Mouse (Mus musculus) MEL (cell line): ENCODE measurements at regions not wholly inside any gene's neighbourhood (a gene's known extent, or its start where the extent isn't known, plus 50 kb on each side); places are given as distances from the start of the nearest gene placed in this dataset.

Experiments used
- DNase-seq: peaks from one replicate; pipeline ENCODE4 v3.0.0; 2011; ENCODE audit warnings: low read depth, low spot score
- H3K27ac ChIP-seq: 2 replicates; pipeline ENCODE4 v1.5.1; 2012; ENCODE audit warnings: low read depth, mild to moderate bottlenecking, control low read depth, low read length, moderate library complexity; ENCODE audit not compliant: control insufficient read depth
- H3K27me3 ChIP-seq, 2 experiments: fragments of 150-350 bp in 1 of 2; sonication (generic) in 1 of 2; 2 replicates each; pipeline ENCODE4 v1.6.1; 2012; ENCODE audit warnings: low read length in 2 of 2, mild to moderate bottlenecking in 2 of 2, improper control_type of control experiment in 1 of 2, moderate library complexity in 1 of 2; ENCODE audit not compliant: insufficient read depth in 2 of 2, control insufficient read depth in 1 of 2
- H3K36me3 ChIP-seq, 2 experiments: 2 replicates each; pipeline ENCODE4 v1.6.1; 2012 to 2014; ENCODE audit warnings: low read length in 2 of 2, improper control_type of control experiment in 1 of 2, inconsistent platforms in 1 of 2, mild to moderate bottlenecking in 1 of 2; ENCODE audit not compliant: insufficient read depth in 2 of 2, control insufficient read depth in 1 of 2
- H3K4me1 ChIP-seq, 2 experiments: fragments of 150-350 bp in 1 of 2; sonication (generic) in 1 of 2; 2 replicates each; pipeline ENCODE4 v1.6.1; 2012; ENCODE audit warnings: low read length in 2 of 2, improper control_type of control experiment in 1 of 2, mild to moderate bottlenecking in 1 of 2; ENCODE audit not compliant: insufficient read depth in 2 of 2, control insufficient read depth in 1 of 2
- H3K4me3 ChIP-seq, 2 experiments: fragments of 150-350 bp in 1 of 2; sonication (generic) in 1 of 2; 2 replicates each; pipeline ENCODE4 v1.5.1; 2012; ENCODE audit warnings: low read depth in 2 of 2, low read length in 2 of 2, mild to moderate bottlenecking in 2 of 2, moderate library complexity in 2 of 2, control low read depth in 1 of 2, improper control_type of control experiment in 1 of 2; ENCODE audit not compliant: control insufficient read depth in 1 of 2, insufficient read depth in 1 of 2
- H3K79me2 ChIP-seq: 2 replicates; pipeline ENCODE4 v1.6.1; 2012; ENCODE audit warnings: mild to moderate bottlenecking, low read length, moderate library complexity; ENCODE audit not compliant: control insufficient read depth, poor library complexity, insufficient read depth
- H3K9ac ChIP-seq: 2 replicates; pipeline ENCODE4 v1.6.1; 2012; ENCODE audit warnings: low read depth, mild to moderate bottlenecking, control low read depth, low read length, moderate library complexity; ENCODE audit not compliant: control insufficient read depth, poor library complexity, severe bottlenecking
- H3K9me3 ChIP-seq: fragments of 150-350 bp; sonication (generic); replicated peaks from 2 replicates; pipeline ENCODE4 v1.6.1; 2012; ENCODE audit warnings: mild to moderate bottlenecking, low read length, improper control_type of control experiment, moderate library complexity; ENCODE audit not compliant: insufficient read depth
- CHD1 ChIP-seq: IDR thresholded peaks from 2 replicates; pipeline ENCODE4 v1.6.1; 2012; ENCODE audit warnings: low read depth, mild to moderate bottlenecking, inconsistent platforms, low read length, improper control_type of control experiment
- CTCF ChIP-seq, 3 experiments: IDR thresholded peaks in 2 of 3; conservative IDR thresholded peaks in 1 of 3; 2 replicates each; pipeline ENCODE4 v1.5.1; 2011 to 2012; ENCODE audit warnings: low read length in 3 of 3, low read depth in 2 of 3, mild to moderate bottlenecking in 2 of 3, improper control_type of control experiment in 1 of 3, inconsistent platforms in 1 of 3, mixed read lengths in 1 of 3, moderate library complexity in 1 of 3; ENCODE audit not compliant: control insufficient read depth in 1 of 3, insufficient read depth in 1 of 3, poor library complexity in 1 of 3, severe bottlenecking in 1 of 3
- ELF1 ChIP-seq: IDR thresholded peaks from 2 replicates; pipeline ENCODE4 v1.6.1; 2014; ENCODE audit warnings: low read depth, mild to moderate bottlenecking, inconsistent platforms, low read length, improper control_type of control experiment, moderate library complexity
- EP300 ChIP-seq, 2 experiments: IDR thresholded peaks; 2 replicates each; pipeline ENCODE4 v1.6.1; 2011; ENCODE audit warnings: improper control_type of control experiment in 2 of 2, low read length in 2 of 2, low read depth in 1 of 2, mild to moderate bottlenecking in 1 of 2
- ETS1 ChIP-seq: IDR thresholded peaks from 2 replicates; pipeline ENCODE4 v1.6.1; 2012; ENCODE audit warnings: low read depth, mild to moderate bottlenecking, inconsistent platforms, low read length, improper control_type of control experiment, moderate library complexity
- GABPA ChIP-seq: IDR thresholded peaks from 2 replicates; pipeline ENCODE4 v1.6.1; 2012; ENCODE audit warnings: low read depth, mild to moderate bottlenecking, inconsistent platforms, low read length, improper control_type of control experiment, moderate library complexity
- MAFK ChIP-seq: IDR thresholded peaks from 2 replicates; pipeline ENCODE4 v1.6.1; 2011; ENCODE audit warnings: low read depth, mild to moderate bottlenecking, low read length, improper control_type of control experiment, borderline replicate concordance
- MAX ChIP-seq: IDR thresholded peaks from 2 replicates; pipeline ENCODE4 v1.6.1; 2011; ENCODE audit warnings: low read length, improper control_type of control experiment
- MAZ ChIP-seq: IDR thresholded peaks from 2 replicates; pipeline ENCODE4 v1.6.1; 2012; ENCODE audit warnings: low read depth, mild to moderate bottlenecking, inconsistent platforms, low read length, improper control_type of control experiment
- MEF2A ChIP-seq: IDR thresholded peaks from 2 replicates; pipeline ENCODE4 v1.6.1; 2014; ENCODE audit warnings: low read depth, mild to moderate bottlenecking, inconsistent platforms, low read length, improper control_type of control experiment; ENCODE audit not compliant: poor library complexity, insufficient replicate concordance, severe bottlenecking; ENCODE audit errors: extremely low read depth
- MXI1 ChIP-seq: IDR thresholded peaks from 2 replicates; pipeline ENCODE4 v1.6.1; 2011; ENCODE audit warnings: mild to moderate bottlenecking, low read depth, low read length, improper control_type of control experiment
- MYB ChIP-seq: IDR thresholded peaks from 2 replicates; pipeline ENCODE4 v1.6.1; 2011; ENCODE audit warnings: mild to moderate bottlenecking, low read depth, low read length, improper control_type of control experiment
- MYC ChIP-seq: IDR thresholded peaks from 2 replicates; pipeline ENCODE4 v1.6.1; 2011; ENCODE audit warnings: low read depth, mild to moderate bottlenecking, low read length, improper control_type of control experiment, moderate library complexity
- NRF1 ChIP-seq: IDR thresholded peaks from 2 replicates; pipeline ENCODE4 v1.6.1; 2014; ENCODE audit warnings: low read depth, mild to moderate bottlenecking, inconsistent platforms, low read length, improper control_type of control experiment, moderate library complexity; ENCODE audit not compliant: poor library complexity, insufficient read depth, severe bottlenecking
- POLR2AphosphoS2 ChIP-seq: IDR thresholded peaks from 2 replicates; pipeline ENCODE4 v1.6.1; 2011; ENCODE audit warnings: low read length, improper control_type of control experiment
- POLR2AphosphoS5 ChIP-seq: IDR thresholded peaks from 2 replicates; pipeline ENCODE4 v1.6.1; 2012; ENCODE audit warnings: low read depth, borderline replicate concordance, mild to moderate bottlenecking, inconsistent platforms, low read length, moderate library complexity, mixed read lengths
- SIN3A ChIP-seq: IDR thresholded peaks from 2 replicates; pipeline ENCODE4 v1.6.1; 2012; ENCODE audit warnings: low read length, improper control_type of control experiment, inconsistent platforms
- SMC3 ChIP-seq: IDR thresholded peaks from 2 replicates; pipeline ENCODE4 v1.6.1; 2011; ENCODE audit warnings: low read depth, low read length, improper control_type of control experiment
- TAL1 ChIP-seq: IDR thresholded peaks from 2 replicates; pipeline ENCODE4 v1.6.1; 2012; ENCODE audit warnings: mild to moderate bottlenecking, inconsistent platforms, low read length, moderate library complexity, mixed read lengths
- TBP ChIP-seq: IDR thresholded peaks from 2 replicates; pipeline ENCODE4 v1.8.0; 2011; ENCODE audit warnings: low read depth, low read length, improper control_type of control experiment
- TCF12 ChIP-seq: IDR thresholded peaks from 2 replicates; pipeline ENCODE4 v1.6.1; 2014; ENCODE audit warnings: low read depth, mild to moderate bottlenecking, inconsistent platforms, low read length, improper control_type of control experiment, moderate library complexity
- UBTF ChIP-seq: IDR thresholded peaks from 2 replicates; pipeline ENCODE4 v1.6.1; 2012; ENCODE audit warnings: low read depth, mild to moderate bottlenecking, inconsistent platforms, low read length, improper control_type of control experiment, moderate library complexity, borderline replicate concordance; ENCODE audit not compliant: insufficient read depth
- USF1 ChIP-seq: IDR thresholded peaks from 2 replicates; pipeline ENCODE4 v1.6.1; 2014; ENCODE audit warnings: low read depth, mild to moderate bottlenecking, inconsistent platforms, low read length, improper control_type of control experiment, moderate library complexity
- USF2 ChIP-seq, 2 experiments: IDR thresholded peaks; 2 replicates each; pipeline ENCODE4 v1.6.1; 2011 to 2012; ENCODE audit warnings: improper control_type of control experiment in 2 of 2, low read length in 2 of 2, borderline replicate concordance in 1 of 2, inconsistent platforms in 1 of 2, low read depth in 1 of 2, mild to moderate bottlenecking in 1 of 2; ENCODE audit not compliant: insufficient read depth in 1 of 2
- ZC3H11A ChIP-seq: IDR thresholded peaks from 2 replicates; pipeline ENCODE4 v1.6.1; 2012; ENCODE audit warnings: low read depth, mild to moderate bottlenecking, inconsistent platforms, low read length, improper control_type of control experiment
- ZKSCAN1 ChIP-seq: IDR thresholded peaks from 2 replicates; pipeline ENCODE4 v1.6.1; 2012; ENCODE audit warnings: low read depth, mild to moderate bottlenecking, inconsistent platforms, low read length, improper control_type of control experiment, moderate library complexity

DNA sequence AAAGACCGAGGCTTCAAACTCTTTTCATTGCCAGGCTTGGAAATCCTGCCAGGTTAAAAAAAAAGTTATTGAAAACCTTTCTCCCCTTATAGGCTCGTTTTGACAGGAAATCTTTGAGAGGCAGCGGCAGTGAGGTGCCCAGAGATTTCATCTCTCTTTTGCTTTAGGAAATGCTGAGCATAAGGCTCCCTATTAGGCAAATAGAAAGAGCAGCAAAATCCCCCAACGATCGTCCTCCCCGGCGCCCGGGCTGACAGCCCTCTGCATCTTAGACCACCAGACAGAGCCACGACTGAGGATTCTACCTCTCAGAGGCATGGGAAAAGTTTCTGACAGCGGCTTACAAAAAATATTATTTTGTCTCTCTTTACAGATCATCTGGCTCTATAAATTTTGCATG is 999.5 kb downstream of the Adgrl2 start:
- Histone ChIP-seq H3K9ac (no peak overlapping the region), H3K4me1 (no peaks in the 10 kb centered on the region), H3K4me3 (no peak overlapping the region), H3K27me3 (no peaks in the 10 kb centered on the region), H3K9me3 (no peaks in the 10 kb centered on the region), H3K36me3 (no peaks in the 10 kb centered on the region), H3K27ac (no peak overlapping the region), H3K79me2 (no peaks in the 10 kb centered on the region)
- no peak for DNase-seq
- TF ChIP-seq TCF12 (no peak), ZKSCAN1 (no peak), CHD1 (no peak), MEF2A (no peak), GABPA (no peak), TBP (no peak), MAZ (no peak), SMC3 (no peak), MAX (no peak), ELF1 (no peak), MXI1 (no peak), ETS1 (no peak), USF2 (IDR thresholded peaks at IDR 0.05; ENCODE audit: borderline replicate concordance in 1 of 2, insufficient read depth in 1 of 2, low read depth in 1 of 2, low read length in 2 of 2) (no peak), POLR2AphosphoS2 (no peak), USF1 (no peak), SIN3A (no peak), TAL1 (no peak), MYC (no peak)

DNA sequence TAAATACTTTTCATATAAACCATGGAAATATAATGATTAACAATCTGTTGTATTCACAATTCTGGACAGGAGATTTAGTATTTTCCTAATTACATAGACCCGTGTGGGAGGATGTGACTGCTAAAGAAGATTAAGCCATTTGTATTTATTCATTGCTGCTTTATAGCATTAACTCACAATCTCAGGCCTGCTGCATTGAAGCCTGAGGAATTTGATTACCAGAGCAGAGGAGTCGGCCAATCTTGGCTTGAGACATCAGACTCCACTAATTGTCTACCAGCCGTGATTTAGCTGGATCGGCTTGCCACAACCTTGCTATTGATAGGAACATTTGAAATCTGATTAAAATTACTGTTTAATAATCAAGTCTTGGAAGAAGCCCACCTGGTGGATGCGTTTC is 1007.5 kb downstream of the Adgrl2 start:
- Histone ChIP-seq H3K79me2 (no peaks in the 10 kb centered on the region), H3K9me3 (no peaks in the 10 kb centered on the region), H3K27me3 (no peaks in the 10 kb centered on the region), H3K4me3 (no peak overlapping the region), H3K36me3 (no peaks in the 10 kb centered on the region), H3K27ac (no peak overlapping the region), H3K9ac (no peak overlapping the region), H3K4me1 (no peaks in the 10 kb centered on the region)
- DNase-seq = no peak
- TF ChIP-seq MAFK = no peak
- no peak for TF ChIP-seq MXI1
- TF ChIP-seq POLR2AphosphoS2 = no peak
- TF ChIP-seq ZC3H11A = no peak
- no peak for TF ChIP-seq MYB
- no peak for TF ChIP-seq USF1
- no peak for TF ChIP-seq POLR2AphosphoS5
- no peak for TF ChIP-seq NRF1
- no peak for TF ChIP-seq EP300 (IDR thresholded peaks at IDR 0.05; ENCODE audit: low read depth in 1 of 2, low read length in 2 of 2)
- no peak for TF ChIP-seq SIN3A
- no peak for TF ChIP-seq SMC3
- TF ChIP-seq ZKSCAN1 = no peak
- TF ChIP-seq USF2 (IDR thresholded peaks at IDR 0.05; ENCODE audit: borderline replicate concordance in 1 of 2, insufficient read depth in 1 of 2, low read depth in 1 of 2, low read length in 2 of 2) = no peak
- no peak for TF ChIP-seq CTCF (IDR thresholded peaks at IDR 0.05 in 2 of 3, conservative IDR thresholded peaks at IDR 0.05 in 1 of 3; ENCODE audit: control insufficient read depth in 1 of 3, insufficient read depth in 1 of 3, low read depth in 2 of 3, low read length in 3 of 3, poor library complexity in 1 of 3, severe bottlenecking in 1 of 3)
- no peak for TF ChIP-seq UBTF
